Mouse (Mus musculus): ENCODE data around the gene Kcnc1.

Kcnc1 gene

GRCm38 (mm10) chr7:46477456-46477855, 81.2 kb downstream of the Kcnc1 start:
- no peak for DNase-seq

- no peak for DNase-seq
These were observed 83.5 kb downstream of the Kcnc1 start for GRCm38 (mm10) chr7:46479793-46480192.

- DNase-seq: no peak
These were observed 85.8 kb downstream of the Kcnc1 start for GRCm38 (mm10) chr7:46482099-46482531.

GRCm38 (mm10) chr7:46483050-46483449, 86.8 kb downstream of the Kcnc1 start:
- DNase-seq: no peak

- DNase-seq: no peak
These were observed 87.9 kb downstream of the Kcnc1 start for GRCm38 (mm10) chr7:46484223-46484622.

GRCm38 (mm10) chr7:46486761-46487160, 90.5 kb downstream of the Kcnc1 start:
- DNase-seq: no peak

- no peak for DNase-seq
These were observed 91.1 kb downstream of the Kcnc1 start for GRCm38 (mm10) chr7:46487354-46487753.
